Mouse (Mus musculus): ENCODE results near the gene Abhd16b. TPM values are rescaled to one million over a fixed set of nuclear protein-coding genes. Genes with fewer than 3 reads are reported as not detected.

The Abhd16b gene
- polyA plus RNA-seq, 1 experiment from 2014 or later: 0.26 TPM

Other genes starting within 250 kb of the Abhd16b start
- 7.4 and 9.5 TPM in 2 replicates for gene Gmeb2, start 205.2 kb upstream of the Abhd16b start, polyA plus RNA-seq (2015; fragmentation: Nextera tagmentation; extraction: Ambion mirVana)
- gene Stmn3, start 178.7 kb upstream of the Abhd16b start, polyA plus RNA-seq (2015; fragmentation: Nextera tagmentation; extraction: Ambion mirVana): 0.89 and 13.4 TPM in 2 replicates
- gene Rtel1, start 173.5 kb upstream of the Abhd16b start, polyA plus RNA-seq (2015; fragmentation: Nextera tagmentation; extraction: Ambion mirVana): 18.0 and 27.9 TPM in 2 replicates
- 24.1 and 32.2 TPM in 2 replicates for gene Zgpat, start 128.3 kb upstream of the Abhd16b start, polyA plus RNA-seq (2015; fragmentation: Nextera tagmentation; extraction: Ambion mirVana)
- gene Arfrp1, start 127.8 kb upstream of the Abhd16b start, polyA plus RNA-seq (2015; fragmentation: Nextera tagmentation; extraction: Ambion mirVana): 53.2 and 59.4 TPM in 2 replicates
- 12.0 and 18.9 TPM in 2 replicates for gene Lime1, start 113.1 kb upstream of the Abhd16b start, polyA plus RNA-seq (2015; fragmentation: Nextera tagmentation; extraction: Ambion mirVana)
- 8.6 and 10.4 TPM in 2 replicates for gene Zbtb46, start 33.8 kb upstream of the Abhd16b start, polyA plus RNA-seq (2015; fragmentation: Nextera tagmentation; extraction: Ambion mirVana)
- 105 and 117 TPM in 2 replicates for gene Tpd52l2, start 3.9 kb downstream of the Abhd16b start, polyA plus RNA-seq (2015; fragmentation: Nextera tagmentation; extraction: Ambion mirVana)
- 70.3 and 83.3 TPM in 2 replicates for gene Dnajc5, start 27.3 kb downstream of the Abhd16b start, polyA plus RNA-seq (2015; fragmentation: Nextera tagmentation; extraction: Ambion mirVana)
- gene Uckl1, start 91.7 kb downstream of the Abhd16b start, polyA plus RNA-seq (2015; fragmentation: Nextera tagmentation; extraction: Ambion mirVana): 61.8 and 71.6 TPM in 2 replicates
- gene Prpf6, start 98.7 kb downstream of the Abhd16b start, polyA plus RNA-seq (2015; fragmentation: Nextera tagmentation; extraction: Ambion mirVana): 38.9 and 45.5 TPM in 2 replicates
- 23.1 and 35.8 TPM in 2 replicates for gene Zfp512b, start 99.6 kb downstream of the Abhd16b start, polyA plus RNA-seq (2015; fragmentation: Nextera tagmentation; extraction: Ambion mirVana)
- gene Samd10, start 106.0 kb downstream of the Abhd16b start, polyA plus RNA-seq (2015; fragmentation: Nextera tagmentation; extraction: Ambion mirVana): 9.6 and 14.9 TPM in 2 replicates
- gene Gm29797, start 163.8 kb downstream of the Abhd16b start, polyA plus RNA-seq (2015; fragmentation: Nextera tagmentation; extraction: Ambion mirVana): not detected in 2 replicates
- gene Sox18, start 178.4 kb downstream of the Abhd16b start, polyA plus RNA-seq (2015; fragmentation: Nextera tagmentation; extraction: Ambion mirVana): 41.9 and 47.2 TPM in 2 replicates
- 13.5 and 19.2 TPM in 2 replicates for gene Tcea2, start 187.1 kb downstream of the Abhd16b start, polyA plus RNA-seq (2015; fragmentation: Nextera tagmentation; extraction: Ambion mirVana)
- gene Rgs19, start 200.8 kb downstream of the Abhd16b start, polyA plus RNA-seq (2015; fragmentation: Nextera tagmentation; extraction: Ambion mirVana): 30.9 and 45.3 TPM in 2 replicates
- not detected in 2 replicates for gene Lkaaear1, start 205.2 kb downstream of the Abhd16b start, polyA plus RNA-seq (2015; fragmentation: Nextera tagmentation; extraction: Ambion mirVana)
- 1.8 and 3.0 TPM in 2 replicates for gene Oprl1, start 221.8 kb downstream of the Abhd16b start, polyA plus RNA-seq (2015; fragmentation: Nextera tagmentation; extraction: Ambion mirVana)